10 mouse cellular contexts compared by ENCODE assay signal in the genomic region with DNA sequence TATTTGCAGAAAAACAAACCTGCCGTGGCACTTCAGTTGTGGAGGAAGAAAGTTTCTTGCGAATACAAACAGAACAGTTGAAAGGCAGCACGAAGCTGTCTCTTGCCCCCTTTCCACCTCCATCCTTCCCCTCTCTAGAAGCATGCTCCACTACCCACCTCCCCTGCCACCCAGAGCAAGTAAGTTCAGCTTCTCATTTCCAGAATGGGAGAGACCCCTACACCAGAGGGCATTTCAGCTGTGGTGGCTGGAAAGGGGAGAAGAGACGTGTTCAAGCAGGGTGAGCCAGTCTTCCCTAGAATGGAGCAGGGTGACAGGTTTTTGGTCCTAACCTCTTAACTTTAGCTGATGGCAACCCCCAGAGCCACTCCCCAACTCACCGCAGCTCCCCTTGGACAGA. TPM values are rescaled to one million over a fixed set of nuclear protein-coding genes. Genes with fewer than 3 reads are reported as not detected.
A peak's percentile ranks its signal among the peaks of the same experiment; 100 is the strongest.
DNase-seq lines count a peak whose midpoint lies in the region; ATAC-seq and TF ChIP-seq lines count a peak whose summit lies in the region.
"Had no signal": no experiment of that assay in that cellular context is flagged by ENCODE, and none has a peak within 500 bp of the region (broad histone marks: within the 10 kb centered on the region; RNA-seq: fewer than 3 reads in every experiment).

No protein-coding gene starts in this region.

- 24% methylated on average over 5 of the region's 5 CpGs for WGBS in hindbrain, embryonic 15.5 days
- WGBS in neural tube, embryonic 11.5 days, result 26% methylated on average over 5 of the region's 5 CpGs

- H3K4me2 ChIP-seq in hindbrain, embryonic 15.5 days, result peak overlapping the region; percentile 91
- H3K4me2 ChIP-seq in neural tube, embryonic 11.5 days (ENCODE audit: low read depth), result peak overlapping the region; percentile 71

- TF ChIP-seq CTCF in layer of hippocampus, adult 2 months (conservative IDR thresholded peaks at IDR 0.05), result no peak
- TF ChIP-seq CTCF in cortical plate, adult 2 months (IDR thresholded peaks at IDR 0.05; ENCODE audit: extremely low read depth, insufficient read depth, low read length), result no peak

- TF ChIP-seq POLR2A in cortical plate, adult 2 months (IDR thresholded peaks at IDR 0.05; ENCODE audit: extremely low read depth, insufficient read depth, low read length), result no peak

- no peaks in the 10 kb centered on the region for H3K27me3 ChIP-seq in hindbrain, embryonic 15.5 days
- H3K27me3 ChIP-seq in neural tube, embryonic 11.5 days (ENCODE audit: control insufficient read depth, insufficient read depth, low read length), result peaks cover 5% of the 10 kb centered on the region; the same call in 1 of the 2 replicates

- peak overlapping the region; percentile 77 for H3K4me3 ChIP-seq in layer of hippocampus, adult 2 months
- peak overlapping the region; percentile 64 for H3K4me3 ChIP-seq in cortical plate, adult 2 months (ENCODE audit: insufficient read depth, low read length)
- peak overlapping the region; percentile 53 for H3K4me3 ChIP-seq in hindbrain, embryonic 15.5 days
- H3K4me3 ChIP-seq in neural tube, embryonic 11.5 days (ENCODE audit: low read depth, low read length), result peak overlapping the region; percentile 45; the same call in 1 of the 2 replicates

- no peaks in the 10 kb centered on the region for H3K9me3 ChIP-seq in hindbrain, embryonic 15.5 days
- no peaks in the 10 kb centered on the region for H3K9me3 ChIP-seq in neural tube, embryonic 11.5 days (ENCODE audit: control insufficient read depth, low read length)

- no peaks in the 10 kb centered on the region for H3K36me3 ChIP-seq in hindbrain, embryonic 15.5 days
- no peaks in the 10 kb centered on the region for H3K36me3 ChIP-seq in neural tube, embryonic 11.5 days (ENCODE audit: control insufficient read depth, insufficient read depth, low read length)

- ATAC-seq in hindbrain, embryonic 15.5 days (ENCODE audit: low FRiP score, low read depth), result 0 out of 2 replicates have a peak, but pooled peaks have one; percentile 28
- ATAC-seq in neural tube, embryonic 11.5 days (ENCODE audit: insufficient read depth, low FRiP score, low TSS enrichment), result no peak

- no peak for DNase-seq in layer of hippocampus, adult 2 months (ENCODE audit: low spot score in 2 of 2)
- DNase-seq in layer of hippocampus, adult 9-10 months (ENCODE audit: low spot score), result no peak
- peak; percentile 16 for DNase-seq in neural tube, embryonic 11.5 days (ENCODE audit: low spot score)
- no peak for DNase-seq in gastrocnemius, postnatal 36 days
- DNase-seq in urinary bladder, postnatal 4 days (ENCODE audit: low spot score in 2 of 2), result no peak
- no peak for DNase-seq in kidney, postnatal 36 days

- H3K9ac ChIP-seq in hindbrain, embryonic 15.5 days, result peak overlapping the region; percentile 78
- H3K9ac ChIP-seq in neural tube, embryonic 11.5 days (ENCODE audit: low read length), result no peak overlapping the region; the same call in 1 of the 2 replicates

- intact Hi-C loops in gastrocnemius, postnatal 36 days (cut with DNase I), result no loop called here

- peak overlapping the region; percentile 92 for H3K27ac ChIP-seq in layer of hippocampus, adult 2 months
- H3K27ac ChIP-seq in cortical plate, adult 2 months (ENCODE audit: insufficient read depth, low read length), result peak overlapping the region; percentile 84
- peak overlapping the region; percentile 86 for H3K27ac ChIP-seq in hindbrain, embryonic 15.5 days (replicated peaks)
- no peak overlapping the region for H3K27ac ChIP-seq in neural tube, embryonic 11.5 days (ENCODE audit: low read depth, low read length)

- H3K4me1 ChIP-seq in cortical plate, adult 2 months (ENCODE audit: control insufficient read depth, insufficient read depth, low read length), result no peaks in the 10 kb centered on the region
- H3K4me1 ChIP-seq in hindbrain, embryonic 15.5 days (replicated peaks), result peaks cover 12% of the 10 kb centered on the region; the same call in 1 of the 2 replicates
- H3K4me1 ChIP-seq in neural tube, embryonic 11.5 days (ENCODE audit: control insufficient read depth, insufficient read depth, low read length), result no peaks in the 10 kb centered on the region

RNA-seq across cellular contexts. Expression of a gene that starts 1.3 kb away (rescaled TPM):
- total RNA-seq in layer of hippocampus, adult 2 months (2021), result 100 to 1,000 TPM; 406 to 411 TPM
- 201 and 202 TPM in 2 replicates for polyA plus RNA-seq in cortical plate, adult 2 months (2012; rRNA removed)
- 19.0 and 19.3 TPM in 2 replicates for polyA plus RNA-seq in hindbrain, embryonic 15.5 days (2015; fragmentation: Nextera tagmentation; extraction: Ambion mirVana)
- 0.38 and 0.73 TPM in 2 replicates for polyA plus RNA-seq in neural tube, embryonic 11.5 days (2014; fragmentation: Nextera tagmentation; extraction: Ambion mirVana)
- under 1 TPM; 0.79 to 0.84 TPM for total RNA-seq in gastrocnemius, postnatal 36 days (2021)
- total RNA-seq: neutrophil, adult 5-6 weeks had no signal
- polyA plus RNA-seq: gonadal fat pad, adult 2 months had no signal

Comparison
In these comparisons a context has a peak if more than half of its experiments do, and no peak if none do; other contexts are left out.
1. RNA of a gene that starts 1.3 kb away (polyA plus RNA-seq): 201 to 202 TPM in cortical plate, adult 2 months and 19.0 to 19.3 TPM in hindbrain, embryonic 15.5 days; 0.38 to 0.73 TPM in neural tube, embryonic 11.5 days; every median in the first group is over 10 times any median in the second.
2. Peak in every context shown above with its lines, with median percentiles within 50 percentile points of each other: H3K4me3 ChIP-seq.